Mouse (Mus musculus): Measurements from ENCODE around the gene Gm17584. TPM values are rescaled to one million over a fixed set of nuclear protein-coding genes. Genes with fewer than 3 reads are reported as not detected.
"Not testable (repeated sequence)": the region's sequence is repeated elsewhere in the genome, so short reads cannot be mapped to it uniquely, and the experiment has no call there.

Gm17584 gene
- total RNA-seq (2022), result not detected

DNA sequence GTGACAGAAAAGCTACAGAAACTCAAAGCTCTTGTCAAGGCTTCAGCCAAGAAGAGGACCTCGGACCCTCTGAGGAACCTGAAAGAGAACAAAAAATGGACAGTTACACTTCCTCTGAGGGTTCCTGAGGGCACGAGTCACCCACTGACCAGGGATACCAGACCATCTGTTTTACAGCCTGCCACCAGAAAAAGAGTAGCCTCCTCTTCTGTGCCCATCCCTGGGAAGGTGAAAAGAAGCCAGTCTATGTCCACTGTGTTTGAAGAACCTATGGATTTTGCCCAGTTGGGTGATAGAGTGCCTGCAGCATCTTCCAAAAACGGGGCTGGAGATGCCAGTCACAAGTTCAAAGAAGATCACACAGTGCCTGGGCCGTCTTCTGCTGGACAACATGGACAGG, at the start of gene Gm17584:
Gene Gm17584, plus strand, starts transcription at position 301 of the 400 bp plus-strand sequence.
- DNase-seq (ENCODE audit: low spot score in 2 of 2), result not testable (repeated sequence)

Other genes starting within 250 kb of the Gm17584 start
- not detected for gene Gm17469, start 129.3 kb downstream of the Gm17584 start, total RNA-seq (2022)

All from gastrocnemius, adult 8-10 months (tissue).